Mouse (Mus musculus) kidney, adult 2 months (tissue): ENCODE measurements around the gene Rbms1. TPM values are rescaled to one million over a fixed set of nuclear protein-coding genes. Genes with fewer than 3 reads are reported as not detected.

Experiments used
- DNase-seq: peaks from one replicate; pipeline ENCODE4 v3.0.0; 2021
- H3K27ac ChIP-seq: fragments of 200-500 bp; 2 replicates; pipeline ENCODE4 v1.5.1; 2012; ENCODE audit warnings: low read depth, low read length, control low read depth, inconsistent platforms; ENCODE audit not compliant: insufficient read depth
- H3K27me3 ChIP-seq: fragments of 200-500 bp; replicated peaks from 2 replicates; pipeline ENCODE4 v1.6.1; 2012; ENCODE audit warnings: mild to moderate bottlenecking, moderate library complexity, low read length, inconsistent platforms; ENCODE audit not compliant: control insufficient read depth, insufficient read depth
- H3K36me3 ChIP-seq: fragments of 200-500 bp; 2 replicates; pipeline ENCODE4 v1.6.1; 2012; ENCODE audit warnings: mild to moderate bottlenecking, moderate library complexity, low read length, inconsistent platforms; ENCODE audit not compliant: control insufficient read depth, insufficient read depth
- H3K4me1 ChIP-seq: fragments of 200-500 bp; 2 replicates; pipeline ENCODE4 v1.6.1; 2011; ENCODE audit warnings: low read length; ENCODE audit not compliant: control insufficient read depth, insufficient read depth
- H3K4me3 ChIP-seq: fragments of 200-500 bp; 2 replicates; pipeline ENCODE4 v1.5.1; 2011; ENCODE audit warnings: mild to moderate bottlenecking, low read depth, low read length, control low read depth; ENCODE audit not compliant: insufficient read depth
- CTCF ChIP-seq: fragments of 200-500 bp; conservative IDR thresholded peaks from 2 replicates; pipeline ENCODE4 v1.5.1; 2011; ENCODE audit warnings: low read depth, mild to moderate bottlenecking, control low read depth, low read length, moderate library complexity, mixed read lengths; ENCODE audit not compliant: insufficient read depth, insufficient read length
- POLR2A ChIP-seq: fragments of 200-500 bp; IDR thresholded peaks from one replicate; pipeline ENCODE4 v1.6.1; 2011; ENCODE audit warnings: low read depth, low read length, control low read depth
- WGBS: fragments of 180-500 bp; shearing (Covaris S2); methylation state at CpG from one replicate; pipeline ENCODE4 v1.1.7; 2018; 5-methylcytosine and 5-hydroxymethylcytosine counted together
- polyA plus RNA-seq: library from polyadenylated mRNA; depleted of rRNA; stranded (reverse); fragments of >200 nt; gene quantifications from 2 replicates; pipeline ENCODE4 v1.2.3, GENCODE M21; 2012

Gene Rbms1
- polyA plus RNA-seq, 1 experiment = 73.8 TPM

DNA sequence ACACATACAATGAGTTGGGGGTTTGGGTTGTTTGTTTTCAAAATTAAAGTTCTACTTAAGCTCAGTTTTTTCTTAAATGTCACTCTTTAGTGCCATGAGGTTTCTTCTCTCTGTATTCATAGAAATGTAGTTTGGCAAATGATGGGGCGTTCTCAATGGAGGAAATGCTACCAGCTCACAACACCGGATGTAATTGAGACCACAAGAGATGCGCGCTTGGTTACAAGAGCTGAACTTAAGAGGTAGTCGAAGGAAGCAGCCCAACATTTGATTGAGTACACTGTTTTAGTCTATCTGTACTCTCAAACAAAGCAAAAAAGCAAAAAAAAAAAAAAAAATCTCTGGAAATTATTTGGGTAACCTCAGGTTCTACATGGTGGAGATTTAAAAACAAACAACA lies 58.9 kb downstream of the Rbms1 start:
- H3K36me3 ChIP-seq = no peaks in the 10 kb centered on the region
- TF ChIP-seq POLR2A (no peak), CTCF (no peak)
- no peaks in the 10 kb centered on the region for H3K4me1 ChIP-seq
- no peaks in the 10 kb centered on the region for H3K27me3 ChIP-seq
- DNase-seq = no peak
- no peak overlapping the region for H3K27ac ChIP-seq
- WGBS = 67% methylated on average over 5 of the region's 5 CpGs
- no peak overlapping the region for H3K4me3 ChIP-seq

DNA sequence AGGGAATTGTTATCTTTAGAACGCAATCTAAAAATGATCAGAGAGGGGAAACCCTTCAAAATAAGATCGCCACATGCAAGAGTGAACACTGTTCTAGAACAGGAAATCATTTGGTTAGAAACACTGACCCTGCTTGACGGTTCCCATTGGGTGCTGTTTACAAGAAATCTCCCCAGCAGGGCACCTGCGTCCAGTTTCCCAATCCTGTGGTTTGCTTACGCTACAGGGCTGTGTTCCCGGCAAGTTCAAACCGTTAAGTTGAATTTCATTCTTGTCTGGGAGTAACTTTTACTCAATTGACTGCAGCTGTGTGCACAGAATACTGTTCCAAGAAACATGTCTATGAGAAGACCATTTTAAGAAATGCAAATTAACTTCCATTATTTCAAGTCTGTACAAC lies 59.5 kb downstream of the Rbms1 start:
- 0 out of 2 replicates have a peak overlapping the region, but pooled peaks have one; percentile 5 for H3K27ac ChIP-seq
- no peaks in the 10 kb centered on the region for H3K27me3 ChIP-seq
- no peaks in the 10 kb centered on the region for H3K36me3 ChIP-seq
- H3K4me1 ChIP-seq = no peaks in the 10 kb centered on the region
- TF ChIP-seq POLR2A (no peak), CTCF (no peak)
- WGBS = 64% methylated on average over 7 of the region's 7 CpGs
- H3K4me3 ChIP-seq = no peak overlapping the region
- DNase-seq = no peak

DNA sequence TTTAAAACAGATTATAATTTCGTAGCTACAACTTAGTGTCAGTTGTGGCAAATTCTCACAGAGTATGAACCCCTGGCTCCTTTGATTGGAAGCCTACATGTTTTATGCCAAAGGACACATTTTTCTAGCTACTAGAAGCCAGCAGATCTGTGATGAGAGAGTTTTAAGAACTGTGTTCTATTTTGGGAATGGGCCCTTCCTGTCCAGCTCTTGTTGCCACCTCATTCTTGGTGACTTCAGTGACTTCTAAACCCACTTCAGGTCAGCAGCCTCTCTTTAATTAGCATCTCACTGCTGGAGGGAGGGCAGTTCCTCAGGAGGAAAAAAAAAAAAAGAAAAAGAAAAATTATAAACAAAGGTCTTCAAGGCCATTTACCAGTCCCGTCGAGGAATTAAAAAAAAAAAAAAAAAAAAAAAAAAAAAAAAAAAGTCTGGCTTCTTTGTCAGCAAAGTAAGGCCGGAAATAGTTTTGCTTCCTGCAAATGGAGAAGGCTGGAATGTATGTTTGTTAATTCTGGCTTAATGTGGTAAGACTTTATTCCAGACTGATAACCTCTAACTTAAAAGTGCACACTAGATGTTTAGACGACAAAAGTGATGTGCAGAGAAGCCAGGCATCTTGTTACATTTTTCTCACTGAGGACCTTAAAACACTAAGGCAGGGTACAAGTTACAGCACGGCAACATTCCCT lies 60.4 kb downstream of the Rbms1 start:
- no peak for TF ChIP-seq POLR2A
- no peak for TF ChIP-seq CTCF
- no peak overlapping the region for H3K4me3 ChIP-seq
- WGBS = 38% methylated on average over 6 of the region's 6 CpGs
- H3K36me3 ChIP-seq = no peaks in the 10 kb centered on the region
- H3K27me3 ChIP-seq = no peaks in the 10 kb centered on the region
- H3K27ac ChIP-seq = peak overlapping the region; percentile 78; the same call in 1 of the 2 replicates
- no peak for DNase-seq
- H3K4me1 ChIP-seq = no peaks in the 10 kb centered on the region

DNA sequence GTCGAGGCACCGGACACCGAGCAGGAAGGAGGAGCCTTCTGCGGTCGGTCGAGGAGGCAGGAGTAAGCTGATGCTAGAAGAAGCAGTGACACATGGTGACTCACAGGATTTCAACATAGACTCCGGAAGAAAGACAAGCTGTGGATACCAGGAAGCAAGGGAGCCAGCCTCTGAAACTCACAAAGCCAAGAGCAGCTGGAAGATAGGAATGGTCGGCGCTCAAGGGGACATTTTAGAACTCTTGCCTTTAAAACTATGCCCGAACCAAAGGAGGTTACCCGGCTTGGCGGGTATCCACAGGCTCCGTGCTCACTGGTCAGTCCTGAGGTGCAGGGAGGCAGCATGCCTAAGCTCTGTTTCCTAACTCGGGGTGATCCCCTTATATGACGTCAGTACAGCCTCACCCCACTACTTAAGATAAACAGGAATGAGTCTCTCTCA lies 61.5 kb downstream of the Rbms1 start:
- Histone ChIP-seq H3K36me3 (no peaks in the 10 kb centered on the region), H3K27me3 (no peaks in the 10 kb centered on the region), H3K4me3 (no peak overlapping the region), H3K4me1 (no peaks in the 10 kb centered on the region), H3K27ac (peak overlapping the region; percentile 46)
- 35% methylated on average over 15 of the region's 15 CpGs for WGBS
- peak; percentile 73 for DNase-seq
- no peak for TF ChIP-seq CTCF
- no peak for TF ChIP-seq POLR2A

DNA sequence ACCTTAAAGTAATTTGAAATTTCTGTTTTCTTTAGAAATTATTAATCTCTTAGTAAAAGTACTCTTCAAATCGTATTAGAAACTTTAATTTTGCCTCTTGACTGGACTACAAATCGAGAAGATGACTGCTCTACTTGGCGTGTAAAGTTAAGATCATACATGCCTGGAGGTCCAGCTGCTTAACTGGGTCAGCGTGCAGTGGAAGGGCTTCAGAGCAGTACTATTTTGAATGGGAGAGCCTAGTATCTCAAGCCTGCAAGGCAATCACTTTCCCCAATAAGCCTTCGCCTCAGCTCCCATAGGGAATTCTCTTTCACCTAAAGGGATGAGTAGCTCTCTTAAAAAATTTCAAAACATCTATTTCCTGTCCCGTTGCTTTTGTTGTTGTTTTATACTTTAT lies 62.0 kb downstream of the Rbms1 start:
- peak overlapping the region; percentile 52; the same call in 1 of the 2 replicates for H3K27ac ChIP-seq
- DNase-seq = no peak
- H3K4me3 ChIP-seq = no peak overlapping the region
- H3K4me1 ChIP-seq = no peaks in the 10 kb centered on the region
- no peaks in the 10 kb centered on the region for H3K36me3 ChIP-seq
- no peaks in the 10 kb centered on the region for H3K27me3 ChIP-seq
- TF ChIP-seq CTCF (no peak), POLR2A (no peak)
- 75% methylated on average over 6 of the region's 6 CpGs for WGBS

DNA sequence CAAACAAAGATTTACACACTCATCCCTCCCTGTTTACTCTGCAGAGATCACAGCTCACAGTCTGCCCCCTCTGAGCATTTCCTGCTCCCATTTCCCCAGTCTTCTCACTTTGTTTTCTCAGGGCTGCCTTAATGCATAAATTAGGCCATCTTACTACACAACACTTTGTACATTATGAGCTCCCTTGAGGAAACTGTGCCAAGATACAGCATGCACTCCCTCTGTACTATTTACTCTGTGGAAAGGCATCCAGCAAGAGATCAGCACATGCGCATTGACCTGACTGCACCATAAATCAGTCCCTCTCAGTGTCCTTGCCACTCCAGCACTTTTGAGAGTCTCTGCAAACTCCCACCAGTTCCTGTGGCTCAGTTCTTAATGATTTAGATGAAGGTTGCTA lies 70.0 kb downstream of the Rbms1 start:
- Histone ChIP-seq H3K27ac (no peak overlapping the region), H3K4me1 (0 out of 2 replicates have a peak, but pooled peaks cover 5% of the 10 kb centered on the region), H3K36me3 (no peaks in the 10 kb centered on the region), H3K27me3 (no peaks in the 10 kb centered on the region), H3K4me3 (no peak overlapping the region)
- DNase-seq = peak; percentile 46
- WGBS = 54% methylated on average over 1 of the region's 1 CpGs
- no peak for TF ChIP-seq POLR2A
- TF ChIP-seq CTCF = no peak

DNA sequence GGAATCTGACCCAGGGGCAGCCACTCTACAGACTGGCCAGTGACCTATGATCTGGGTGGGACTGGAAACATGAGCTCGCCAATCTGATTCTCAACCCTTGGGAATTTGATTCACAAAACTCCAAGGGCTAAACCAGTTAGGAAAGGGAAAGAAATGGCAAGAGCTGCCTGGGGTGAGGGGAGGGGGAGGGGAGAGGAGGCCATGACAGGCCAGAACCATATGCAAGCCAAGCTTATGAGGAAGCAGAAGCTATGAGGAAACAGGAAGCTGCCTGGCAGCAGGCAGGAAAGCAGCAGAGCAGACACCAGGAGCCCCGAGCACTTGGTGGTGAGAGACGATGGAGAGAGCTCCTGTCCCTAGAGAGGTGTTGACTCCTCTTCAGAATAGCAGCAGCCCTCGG lies 79.1 kb downstream of the Rbms1 start:
- H3K4me3 ChIP-seq = no peak overlapping the region
- 34% methylated on average over 4 of the region's 4 CpGs for WGBS
- no peak overlapping the region for H3K27ac ChIP-seq
- no peak for TF ChIP-seq POLR2A
- TF ChIP-seq CTCF = no peak
- no peaks in the 10 kb centered on the region for H3K27me3 ChIP-seq
- peak; percentile 55 for DNase-seq
- H3K36me3 ChIP-seq = no peaks in the 10 kb centered on the region
- H3K4me1 ChIP-seq = 0 out of 2 replicates have a peak, but pooled peaks cover 3% of the 10 kb centered on the region
